Mouse (Mus musculus): ENCODE measurements at regions not wholly inside any gene's neighbourhood (a gene's known extent, or its start where the extent isn't known, plus 50 kb on each side); places are given as distances from the start of the nearest gene placed in this dataset.

DNA sequence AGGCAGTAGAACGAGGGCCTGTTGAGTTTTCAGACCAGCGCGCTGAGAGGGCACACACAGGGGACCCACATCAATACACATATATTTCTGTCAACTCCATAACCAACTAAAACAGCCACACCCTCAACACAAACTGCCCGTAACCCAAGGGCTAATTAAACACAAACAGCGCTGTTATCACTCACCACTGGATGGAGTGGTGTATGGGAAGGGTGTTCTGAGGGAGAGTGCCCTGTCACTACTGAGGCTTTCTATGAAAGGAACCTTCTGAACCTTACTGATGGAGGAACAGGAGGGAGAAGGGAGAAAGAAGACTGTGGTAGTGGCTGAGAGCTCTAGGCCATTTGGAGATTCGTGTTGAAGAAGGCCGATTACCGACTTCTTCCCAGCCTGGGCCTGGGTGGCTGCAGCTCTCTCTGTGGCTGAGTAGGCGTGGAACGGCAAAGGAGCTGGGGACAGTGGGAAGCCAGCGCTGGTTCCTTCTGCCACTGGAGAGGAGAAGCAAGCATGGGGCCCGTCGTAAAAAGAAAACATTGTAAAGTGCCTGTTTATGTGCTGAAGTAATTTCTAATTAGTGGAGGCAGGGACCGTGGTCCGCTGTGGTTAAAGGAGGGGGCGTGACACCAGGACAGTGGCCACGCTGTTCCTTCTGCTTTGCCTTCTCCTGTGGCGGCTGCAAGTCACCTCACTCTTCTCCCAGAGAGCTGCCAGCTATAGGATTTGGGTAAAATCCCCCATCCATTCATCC lies 165.3 kb downstream of the Npr3 start:
- Histone ChIP-seq H3K9me3 (ENCODE audit: control insufficient read depth) (no peaks in the 10 kb centered on the region), H3K36me3 (ENCODE audit: control insufficient read depth, insufficient read depth) (no peaks in the 10 kb centered on the region), H3K4me2 (replicated peaks; ENCODE audit: low read depth) (peak overlapping the region; percentile 32; the same call in 1 of the 2 replicates), H3K4me3 (ENCODE audit: low read depth, low read length) (no peak overlapping the region), H3K27ac (ENCODE audit: low read depth, low read length) (no peak overlapping the region), H3K27me3 (replicated peaks; ENCODE audit: control insufficient read depth, insufficient read depth, low read length) (no peaks in the 10 kb centered on the region), H3K4me1 (replicated peaks; ENCODE audit: control insufficient read depth, insufficient read depth, low read length) (no peaks in the 10 kb centered on the region), H3K9ac (ENCODE audit: low read depth, low read length) (no peak overlapping the region)
- peak; percentile 20; the same call in 1 of the 2 replicates for TF ChIP-seq CTCF (IDR thresholded peaks at IDR 0.05; ENCODE audit: low read depth)
- ATAC-seq = no peak
- WGBS = 35% methylated on average over 18 of the region's 18 CpGs

DNA sequence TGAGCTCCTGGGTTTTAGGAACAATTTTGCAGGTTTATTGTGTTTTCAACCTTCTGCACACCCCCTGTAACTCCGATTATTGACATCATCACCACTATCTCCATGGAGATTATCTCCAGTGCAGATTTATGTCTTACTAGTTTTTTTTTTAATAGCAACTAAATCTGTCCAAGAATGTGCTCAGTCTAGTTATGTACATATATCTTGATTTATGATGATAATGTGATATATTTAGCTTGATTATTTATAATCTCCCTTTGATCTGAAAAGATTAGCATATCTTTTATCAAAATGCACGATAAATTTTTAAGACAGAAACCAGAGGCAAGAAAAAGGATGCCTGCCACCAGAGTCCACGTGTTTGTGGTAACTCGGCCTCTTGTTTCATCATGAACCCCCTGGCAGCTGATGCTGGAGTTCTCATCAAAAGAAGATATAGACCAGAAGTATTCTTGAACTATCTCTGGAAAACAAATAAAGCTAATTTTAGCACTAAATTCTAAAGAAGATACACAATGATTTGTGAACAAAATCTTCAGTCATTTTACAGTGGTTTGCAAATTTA lies 169.6 kb downstream of the Npr3 start:
- no peaks in the 10 kb centered on the region for H3K27me3 ChIP-seq (replicated peaks; ENCODE audit: control insufficient read depth, insufficient read depth, low read length)
- no peaks in the 10 kb centered on the region for H3K36me3 ChIP-seq (ENCODE audit: control insufficient read depth, insufficient read depth)
- 42% methylated on average over 4 of the region's 4 CpGs for WGBS
- H3K9ac ChIP-seq (ENCODE audit: low read depth, low read length) = no peak overlapping the region
- H3K4me3 ChIP-seq (ENCODE audit: low read depth, low read length) = no peak overlapping the region
- no peak overlapping the region for H3K27ac ChIP-seq (ENCODE audit: low read depth, low read length)
- H3K9me3 ChIP-seq (ENCODE audit: control insufficient read depth) = no peaks in the 10 kb centered on the region
- TF ChIP-seq CTCF (IDR thresholded peaks at IDR 0.05; ENCODE audit: low read depth) = no peak
- no peaks in the 10 kb centered on the region for H3K4me1 ChIP-seq (replicated peaks; ENCODE audit: control insufficient read depth, insufficient read depth, low read length)
- no peak overlapping the region for H3K4me2 ChIP-seq (replicated peaks; ENCODE audit: low read depth)
- no peak for ATAC-seq

DNA sequence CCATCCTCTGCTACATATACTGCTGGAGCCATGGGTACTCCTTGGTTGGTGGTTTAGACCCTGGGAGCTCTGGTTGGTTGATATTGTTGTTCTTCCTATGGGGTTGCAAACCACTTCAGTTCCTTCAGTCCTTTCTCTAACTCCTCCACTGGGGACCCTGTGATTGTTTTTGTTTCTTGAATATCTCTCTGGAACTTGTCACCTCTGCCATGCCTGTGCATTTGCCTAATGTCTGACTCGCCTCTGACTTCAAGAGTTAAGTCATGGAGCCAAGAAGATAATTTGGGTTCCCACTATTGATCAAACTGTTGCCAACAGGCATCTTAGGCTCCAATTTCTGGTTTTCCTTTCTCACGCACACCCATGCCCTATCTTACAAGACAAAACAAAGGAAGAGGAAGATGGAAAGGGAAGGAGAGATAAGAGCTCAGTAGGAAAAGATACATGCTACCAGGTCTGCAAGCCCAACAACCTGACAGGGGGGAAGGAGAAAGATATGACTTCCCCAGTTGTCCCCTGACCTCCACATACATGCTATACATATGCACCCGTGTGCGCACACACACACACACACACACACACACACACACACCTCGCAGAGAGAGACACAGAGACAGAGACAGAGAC lies 172.3 kb downstream of the Npr3 start:
- Histone ChIP-seq H3K36me3 (ENCODE audit: control insufficient read depth, insufficient read depth) (no peaks in the 10 kb centered on the region), H3K9ac (ENCODE audit: low read depth, low read length) (no peak overlapping the region), H3K4me1 (replicated peaks; ENCODE audit: control insufficient read depth, insufficient read depth, low read length) (no peaks in the 10 kb centered on the region), H3K4me2 (replicated peaks; ENCODE audit: low read depth) (no peak overlapping the region), H3K27me3 (replicated peaks; ENCODE audit: control insufficient read depth, insufficient read depth, low read length) (no peaks in the 10 kb centered on the region), H3K9me3 (ENCODE audit: control insufficient read depth) (no peaks in the 10 kb centered on the region), H3K27ac (ENCODE audit: low read depth, low read length) (no peak overlapping the region), H3K4me3 (ENCODE audit: low read depth, low read length) (no peak overlapping the region)
- no peak for TF ChIP-seq CTCF (IDR thresholded peaks at IDR 0.05; ENCODE audit: low read depth)
- no peak for ATAC-seq
- WGBS = 87% methylated on average over 5 of the region's 5 CpGs

DNA sequence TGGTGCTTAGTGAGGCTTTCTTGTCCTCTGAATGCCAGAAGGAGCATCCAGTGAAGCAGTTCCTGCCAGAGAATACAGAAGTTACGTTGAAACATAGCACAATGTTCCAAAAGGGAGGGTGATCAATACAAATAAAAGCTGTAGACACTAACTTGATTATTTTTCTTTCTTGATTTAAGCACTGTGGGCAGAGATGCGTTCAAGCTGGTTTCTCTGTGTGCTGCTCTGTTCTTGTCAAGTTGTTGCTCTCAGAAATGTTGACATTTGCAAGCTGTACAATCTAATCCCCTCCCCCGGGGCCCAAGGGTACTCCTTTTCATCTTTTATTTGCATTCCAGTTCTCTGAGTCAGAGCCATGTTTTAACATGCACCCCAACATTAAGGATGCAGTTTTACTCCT lies 177.7 kb downstream of the Npr3 start:
- ATAC-seq = no peak
- no peaks in the 10 kb centered on the region for H3K36me3 ChIP-seq (ENCODE audit: control insufficient read depth, insufficient read depth)
- no peak overlapping the region for H3K4me2 ChIP-seq (replicated peaks; ENCODE audit: low read depth)
- 16% methylated on average over 3 of the region's 3 CpGs for WGBS
- H3K9me3 ChIP-seq (ENCODE audit: control insufficient read depth) = no peaks in the 10 kb centered on the region
- TF ChIP-seq CTCF (IDR thresholded peaks at IDR 0.05; ENCODE audit: low read depth) = no peak
- H3K9ac ChIP-seq (ENCODE audit: low read depth, low read length) = no peak overlapping the region
- H3K4me1 ChIP-seq (replicated peaks; ENCODE audit: control insufficient read depth, insufficient read depth, low read length) = no peaks in the 10 kb centered on the region
- no peaks in the 10 kb centered on the region for H3K27me3 ChIP-seq (replicated peaks; ENCODE audit: control insufficient read depth, insufficient read depth, low read length)
- H3K27ac ChIP-seq (ENCODE audit: low read depth, low read length) = no peak overlapping the region
- no peak overlapping the region for H3K4me3 ChIP-seq (ENCODE audit: low read depth, low read length)

DNA sequence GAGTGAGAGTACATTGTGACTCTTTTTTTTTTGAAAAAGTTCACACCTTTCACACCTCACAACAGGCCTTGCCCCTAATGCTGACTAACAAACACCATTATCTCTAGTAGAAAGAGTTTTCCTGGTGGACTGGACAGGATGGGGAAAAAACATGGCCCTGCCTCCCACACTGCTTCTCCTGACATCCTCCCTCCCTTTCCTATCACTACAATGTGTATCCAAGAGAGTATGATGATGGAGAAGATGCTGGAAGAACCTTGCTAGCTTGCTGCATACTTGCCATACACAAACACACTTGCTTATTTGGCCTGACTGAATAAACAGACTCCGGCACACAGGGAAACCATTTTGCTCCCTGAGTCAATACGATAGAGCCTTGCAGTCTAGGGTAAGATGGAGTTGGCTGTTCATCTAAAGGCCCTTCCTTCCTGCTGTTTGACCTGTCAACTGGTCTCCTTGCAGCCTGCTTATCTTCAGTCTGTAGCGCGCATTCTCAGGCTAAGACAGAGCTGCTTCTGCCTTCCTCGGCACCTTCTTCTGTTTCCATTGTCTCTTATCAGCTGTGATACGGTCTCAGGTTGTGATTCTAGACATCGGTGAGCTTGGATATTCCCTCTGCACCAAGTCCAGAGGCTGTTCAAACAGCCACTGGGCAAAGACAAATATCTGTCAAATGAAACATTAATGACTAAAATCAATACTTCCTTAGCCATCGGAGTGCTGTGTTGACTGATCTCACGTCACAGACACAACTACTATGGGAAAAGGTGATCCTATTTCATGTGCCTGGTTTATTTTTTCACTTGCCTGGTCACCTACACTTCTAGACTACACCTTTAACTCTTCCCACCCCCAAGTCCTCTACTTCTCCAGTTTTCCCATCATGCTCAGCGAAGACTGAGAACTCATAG lies 181.2 kb downstream of the Npr3 start:
- Histone ChIP-seq H3K4me3 (ENCODE audit: low read depth, low read length) (no peak overlapping the region), H3K4me2 (replicated peaks; ENCODE audit: low read depth) (no peak overlapping the region), H3K9ac (ENCODE audit: low read depth, low read length) (no peak overlapping the region), H3K36me3 (ENCODE audit: control insufficient read depth, insufficient read depth) (no peaks in the 10 kb centered on the region), H3K27ac (ENCODE audit: low read depth, low read length) (no peak overlapping the region), H3K9me3 (ENCODE audit: control insufficient read depth) (no peaks in the 10 kb centered on the region), H3K4me1 (replicated peaks; ENCODE audit: control insufficient read depth, insufficient read depth, low read length) (no peaks in the 10 kb centered on the region), H3K27me3 (replicated peaks; ENCODE audit: control insufficient read depth, insufficient read depth, low read length) (no peaks in the 10 kb centered on the region)
- no peak for TF ChIP-seq CTCF (IDR thresholded peaks at IDR 0.05; ENCODE audit: low read depth)
- 47% methylated on average over 10 of the region's 10 CpGs for WGBS
- no peak for ATAC-seq

DNA sequence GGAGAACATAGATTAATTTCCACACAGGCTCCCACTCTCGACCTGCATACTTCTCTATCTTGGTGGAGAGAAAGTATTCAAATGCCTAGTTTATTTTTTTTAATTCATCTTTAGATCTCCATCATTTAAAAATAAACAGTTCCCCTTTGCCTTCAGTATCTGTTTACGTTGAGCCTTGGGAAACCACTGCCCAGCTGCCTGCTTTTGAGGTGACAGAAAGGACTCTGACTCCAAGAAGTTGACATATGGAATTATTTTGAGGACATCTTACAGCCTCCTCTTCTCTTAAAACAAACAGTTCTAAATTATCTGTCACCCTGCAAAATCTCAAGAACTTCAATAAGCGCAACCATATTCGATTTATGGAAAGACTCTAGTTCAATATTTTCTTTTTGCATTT lies 186.4 kb downstream of the Npr3 start:
- Histone ChIP-seq H3K4me2 (replicated peaks; ENCODE audit: low read depth) (no peak overlapping the region), H3K9me3 (ENCODE audit: control insufficient read depth) (no peaks in the 10 kb centered on the region), H3K27ac (ENCODE audit: low read depth, low read length) (no peak overlapping the region), H3K36me3 (ENCODE audit: control insufficient read depth, insufficient read depth) (no peaks in the 10 kb centered on the region), H3K4me1 (replicated peaks; ENCODE audit: control insufficient read depth, insufficient read depth, low read length) (no peaks in the 10 kb centered on the region), H3K9ac (ENCODE audit: low read depth, low read length) (no peak overlapping the region), H3K4me3 (ENCODE audit: low read depth, low read length) (no peak overlapping the region), H3K27me3 (replicated peaks; ENCODE audit: control insufficient read depth, insufficient read depth, low read length) (no peaks in the 10 kb centered on the region)
- ATAC-seq = no peak
- TF ChIP-seq CTCF (IDR thresholded peaks at IDR 0.05; ENCODE audit: low read depth) = no peak
- WGBS = 61% methylated on average over 4 of the region's 4 CpGs
